Mouse (Mus musculus): ENCODE results near the gene Cpox.

DNA sequence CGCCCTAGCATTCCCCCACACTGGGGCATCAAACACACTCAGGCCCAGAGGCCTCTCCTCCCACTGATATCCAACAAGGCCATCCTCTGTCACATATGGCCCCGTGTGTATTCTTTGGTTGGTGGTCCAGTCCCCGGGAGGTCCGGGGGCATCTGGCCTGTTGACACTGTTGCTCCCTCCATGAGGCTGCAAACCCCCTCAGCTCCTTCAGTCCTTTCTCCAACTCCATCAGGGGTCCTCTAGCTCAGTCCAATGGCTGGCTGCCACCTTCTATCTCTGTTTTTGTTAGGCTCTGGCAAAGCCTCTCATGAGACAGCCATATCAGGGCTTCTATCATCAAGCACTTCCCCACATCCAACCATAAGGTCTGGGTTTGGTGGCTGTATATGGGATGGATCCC, 13.6 kb upstream of the Cpox start:
- no peak for TF ChIP-seq CTCF (conservative IDR thresholded peaks at IDR 0.05; ENCODE audit: insufficient read depth, insufficient read length, low read depth, low read length)
- no peak for TF ChIP-seq POLR2A (IDR thresholded peaks at IDR 0.05; ENCODE audit: low read depth, low read length)
